Mouse (Mus musculus) intestine, postnatal 0 days (tissue): Measurements from ENCODE around the gene Sestd1. TPM values are rescaled to one million over a fixed set of nuclear protein-coding genes. Genes with fewer than 3 reads are reported as not detected.

Experiments used
- ATAC-seq: fragments of 200-750 bp; cut with Nextera tagmentation; 2 replicates; pipeline ENCODE4 v1.8.0; 2017; ENCODE audit warnings: mild to moderate bottlenecking, moderate TSS enrichment, moderate library complexity
- H3K27ac ChIP-seq: fragments of 300-500 bp; sonication (generic); 2 replicates; pipeline ENCODE4 v1.5.1; 2014; ENCODE audit warnings: mild to moderate bottlenecking, low read depth, low read length, moderate library complexity
- H3K27me3 ChIP-seq: fragments of 300-500 bp; sonication (generic); replicated peaks from 2 replicates; pipeline ENCODE4 v1.6.1; 2014; ENCODE audit warnings: low read length, mixed read lengths; ENCODE audit not compliant: control insufficient read depth, insufficient read depth
- H3K36me3 ChIP-seq: fragments of 300-500 bp; sonication (generic); 2 replicates; pipeline ENCODE4 v1.6.1; 2014; ENCODE audit warnings: mild to moderate bottlenecking, moderate library complexity; ENCODE audit not compliant: control insufficient read depth, insufficient read depth
- H3K4me1 ChIP-seq: fragments of 300-500 bp; sonication (generic); replicated peaks from 2 replicates; pipeline ENCODE4 v1.6.1; 2014; ENCODE audit warnings: antibody characterized with exemption, low read length, mixed read lengths; ENCODE audit not compliant: control insufficient read depth, insufficient read depth
- H3K4me2 ChIP-seq: fragments of 300-500 bp; sonication (generic); replicated peaks from 2 replicates; pipeline ENCODE4 v1.6.1; 2014; ENCODE audit warnings: low read depth, mild to moderate bottlenecking, moderate library complexity
- H3K4me3 ChIP-seq: fragments of 300-500 bp; sonication (generic); 2 replicates; pipeline ENCODE4 v1.5.1; 2014; ENCODE audit warnings: low read depth, low read length
- H3K9ac ChIP-seq: fragments of 300-500 bp; sonication (generic); 2 replicates; pipeline ENCODE4 v1.6.1; 2014; ENCODE audit warnings: mild to moderate bottlenecking, low read depth, low read length
- H3K9me3 ChIP-seq: fragments of 300-500 bp; sonication (generic); 2 replicates; pipeline ENCODE4 v1.6.1; 2016; ENCODE audit warnings: mixed run types; ENCODE audit not compliant: control insufficient read depth
- CTCF ChIP-seq: sonication (generic); IDR thresholded peaks from 2 replicates; pipeline ENCODE4 v1.5.1; 2016; ENCODE audit warnings: low read depth, mild to moderate bottlenecking, control low read depth, antibody characterized with exemption, moderate library complexity
- WGBS: fragments of 180-500 bp; shearing (Covaris S2); extraction: QIAGEN DNeasy Blood & Tissue Kit; methylation state at CpG from one replicate; pipeline ENCODE4 v1.1.7; 2014; 5-methylcytosine and 5-hydroxymethylcytosine counted together
- polyA plus RNA-seq: library from polyadenylated mRNA; unstranded; fragments of >200 nt; fragmentation: Nextera tagmentation; extraction: Ambion mirVana; gene quantifications from 2 replicates; pipeline ENCODE4 v1.2.1, GENCODE M21; 2015

Gene Sestd1
- polyA plus RNA-seq, 1 experiment from 2014 or later = 10.8 TPM

DNA sequence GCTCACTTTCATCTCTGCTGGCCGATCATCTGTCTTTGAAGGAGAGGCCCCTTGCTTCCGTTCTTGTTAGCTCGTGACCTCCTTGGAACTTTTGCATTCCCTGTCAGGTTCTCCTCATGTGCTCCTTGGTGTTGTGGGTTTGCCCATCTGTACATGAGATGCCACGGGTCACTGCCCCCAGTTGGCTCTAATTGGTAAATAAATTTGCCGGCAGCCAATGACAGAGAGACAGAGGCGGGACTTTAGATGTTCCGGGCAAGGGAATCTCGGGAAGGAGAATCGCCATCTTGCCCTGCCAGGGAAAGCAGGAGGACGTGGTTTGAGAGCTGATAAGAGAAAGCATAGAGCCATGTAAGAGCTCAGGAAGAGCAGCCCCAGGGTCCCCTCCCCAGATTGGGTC is 33.5 kb upstream of the Sestd1 start:
- no peak overlapping the region for H3K4me3 ChIP-seq
- no peaks in the 10 kb centered on the region for H3K4me1 ChIP-seq
- H3K27ac ChIP-seq = no peak overlapping the region
- H3K4me2 ChIP-seq = no peak overlapping the region
- H3K36me3 ChIP-seq = no peaks in the 10 kb centered on the region
- WGBS = 92% methylated on average over 10 of the region's 10 CpGs
- no peak for ATAC-seq
- no peaks in the 10 kb centered on the region for H3K9me3 ChIP-seq
- H3K27me3 ChIP-seq = no peaks in the 10 kb centered on the region
- TF ChIP-seq CTCF = no peak
- no peak overlapping the region for H3K9ac ChIP-seq

DNA sequence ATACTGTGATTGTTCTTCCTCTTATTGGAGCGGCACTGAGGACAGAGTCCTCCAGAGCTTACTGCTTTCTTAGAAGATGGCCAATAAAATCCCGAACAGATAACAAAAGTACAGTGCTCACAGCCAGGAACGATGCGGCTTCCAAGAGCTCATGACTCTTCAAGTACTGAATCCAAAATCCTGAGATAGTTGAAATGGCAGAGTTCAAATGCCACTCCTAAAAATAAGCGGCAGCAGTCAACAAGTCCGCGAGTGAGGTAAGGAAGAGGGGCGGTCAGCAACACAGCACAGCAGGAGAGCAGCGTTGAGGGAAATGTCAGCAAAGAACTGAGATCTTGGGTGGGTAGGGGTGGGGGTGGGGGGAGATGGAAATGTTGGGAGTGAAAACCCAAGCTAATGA is 32.2 kb upstream of the Sestd1 start:
- no peaks in the 10 kb centered on the region for H3K9me3 ChIP-seq
- no peak overlapping the region for H3K9ac ChIP-seq
- H3K4me3 ChIP-seq = no peak overlapping the region
- H3K36me3 ChIP-seq = no peaks in the 10 kb centered on the region
- H3K27me3 ChIP-seq = no peaks in the 10 kb centered on the region
- ATAC-seq = no peak
- no peak overlapping the region for H3K27ac ChIP-seq
- H3K4me1 ChIP-seq = no peaks in the 10 kb centered on the region
- no peak overlapping the region; the same call in 1 of the 2 replicates for H3K4me2 ChIP-seq
- 50% methylated on average over 9 of the region's 9 CpGs for WGBS
- no peak for TF ChIP-seq CTCF

- H3K4me3 ChIP-seq = no peak overlapping the region
- no peaks in the 10 kb centered on the region for H3K27me3 ChIP-seq
- peak; percentile 80 for TF ChIP-seq CTCF
- no peak overlapping the region for H3K27ac ChIP-seq
- no peaks in the 10 kb centered on the region for H3K36me3 ChIP-seq
- ATAC-seq = peak; percentile 57
- no peaks in the 10 kb centered on the region for H3K9me3 ChIP-seq
- 59% methylated on average over 7 of the region's 7 CpGs for WGBS
- H3K9ac ChIP-seq = no peak overlapping the region
- no peaks in the 10 kb centered on the region for H3K4me1 ChIP-seq
- H3K4me2 ChIP-seq = no peak overlapping the region
These were observed 28.9 kb upstream of the Sestd1 start for GRCm38 (mm10) chr2:77309313-77309712.

GRCm38 (mm10) chr2:77304494-77304893 is 24.1 kb upstream of the Sestd1 start:
- H3K27me3 ChIP-seq = no peaks in the 10 kb centered on the region
- no peak overlapping the region for H3K4me2 ChIP-seq
- no peak overlapping the region for H3K9ac ChIP-seq
- H3K4me1 ChIP-seq = no peaks in the 10 kb centered on the region
- 65% methylated on average over 3 of the region's 3 CpGs for WGBS
- no peak for TF ChIP-seq CTCF
- no peak overlapping the region for H3K27ac ChIP-seq
- H3K4me3 ChIP-seq = no peak overlapping the region
- no peaks in the 10 kb centered on the region for H3K9me3 ChIP-seq
- ATAC-seq = no peak
- no peaks in the 10 kb centered on the region for H3K36me3 ChIP-seq

DNA sequence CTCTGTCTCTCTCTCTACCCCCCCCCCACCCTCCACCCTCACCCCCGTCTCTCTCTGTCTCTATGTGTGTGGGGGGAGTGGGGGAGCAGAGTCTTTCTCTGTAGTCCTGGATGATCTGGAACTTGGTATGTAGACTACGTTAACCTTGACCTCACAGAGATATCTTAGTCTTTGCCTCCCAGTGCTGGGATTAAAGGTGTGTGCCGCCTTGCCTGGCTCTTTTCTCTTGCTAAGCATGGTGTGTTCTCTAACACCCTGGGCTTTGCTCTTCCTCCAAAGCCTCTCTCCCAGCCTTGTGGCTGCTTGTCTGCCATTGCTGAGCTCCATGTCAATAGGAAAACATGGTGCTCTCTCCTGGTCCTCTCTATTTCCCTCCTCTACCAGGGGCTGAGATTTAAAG is 23.3 kb upstream of the Sestd1 start:
- Histone ChIP-seq H3K9me3 (no peaks in the 10 kb centered on the region), H3K36me3 (no peaks in the 10 kb centered on the region), H3K4me1 (no peaks in the 10 kb centered on the region), H3K4me3 (no peak overlapping the region), H3K27ac (no peak overlapping the region), H3K9ac (no peak overlapping the region), H3K4me2 (no peak overlapping the region), H3K27me3 (no peaks in the 10 kb centered on the region)
- WGBS = 80% methylated on average over 3 of the region's 3 CpGs
- TF ChIP-seq CTCF = no peak
- ATAC-seq = no peak

DNA sequence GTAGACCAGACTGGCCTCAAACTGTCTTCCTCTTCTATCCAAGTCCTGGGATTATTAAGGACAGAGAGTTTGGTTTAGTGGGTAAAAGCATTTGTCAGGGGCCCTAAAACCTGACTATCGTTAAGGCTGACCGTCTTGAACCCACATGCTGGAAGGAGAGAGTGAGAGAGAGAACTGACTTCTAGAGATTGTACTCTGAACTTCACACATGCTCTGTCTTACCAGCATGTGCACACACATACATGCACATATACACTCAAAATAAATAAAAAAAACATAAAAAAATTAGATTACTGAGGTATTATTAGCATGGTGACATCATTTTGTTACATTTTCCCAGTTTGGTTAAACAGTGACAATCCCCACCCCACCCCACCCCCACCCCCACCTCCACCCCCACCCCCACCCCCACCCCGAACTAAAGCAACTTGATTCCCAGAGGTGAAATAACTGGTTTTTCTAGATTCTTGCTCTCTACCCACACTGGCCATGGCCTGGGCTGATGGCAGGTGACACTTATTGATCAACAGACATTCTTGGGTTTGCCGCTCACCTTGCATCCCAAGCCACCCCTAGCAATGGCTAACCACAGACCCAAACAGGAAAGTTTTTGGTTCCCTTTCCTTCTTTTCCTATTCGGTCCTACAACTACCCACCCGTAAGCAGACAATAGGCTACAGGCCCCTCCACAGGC is 22.4 kb upstream of the Sestd1 start:
- Histone ChIP-seq H3K4me2 (no peak overlapping the region), H3K9me3 (no peaks in the 10 kb centered on the region), H3K9ac (no peak overlapping the region), H3K4me1 (no peaks in the 10 kb centered on the region), H3K36me3 (no peaks in the 10 kb centered on the region), H3K27ac (no peak overlapping the region), H3K27me3 (no peaks in the 10 kb centered on the region), H3K4me3 (no peak overlapping the region)
- WGBS = 52% methylated on average over 6 of the region's 6 CpGs
- TF ChIP-seq CTCF = no peak
- peak; percentile 68; the same call in 1 of the 2 replicates for ATAC-seq
